ENCODE assay signal across 13 mouse cellular contexts in the genomic region with DNA sequence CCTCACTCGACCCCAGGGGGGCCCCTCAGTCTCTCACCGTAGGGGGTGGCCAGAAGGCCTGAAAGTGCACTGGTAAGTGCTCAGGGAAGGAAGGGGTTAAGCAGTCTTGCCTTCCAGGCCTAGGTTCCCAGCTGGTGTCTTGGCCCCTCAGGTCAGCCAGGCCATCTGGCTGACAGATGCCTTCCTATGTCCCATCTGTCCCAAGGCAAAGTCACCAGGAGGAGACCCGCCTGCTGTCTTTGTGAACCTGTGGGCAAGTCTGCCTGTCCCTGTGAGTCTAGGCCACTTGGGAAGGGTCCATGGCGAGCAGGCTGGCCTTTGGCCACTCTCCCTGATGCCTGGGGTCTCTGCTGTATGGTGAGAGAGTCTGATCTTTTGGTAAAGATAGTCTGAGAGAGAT. TPM values are rescaled to one million over a fixed set of nuclear protein-coding genes. Genes with fewer than 3 reads are reported as not detected.
DNase-seq lines count a peak whose midpoint lies in the region; ATAC-seq and TF ChIP-seq lines count a peak whose summit lies in the region.
"Had no signal": no experiment of that assay in that cellular context is flagged by ENCODE, and none has a peak within 500 bp of the region (broad histone marks: within the 10 kb centered on the region; RNA-seq: fewer than 3 reads in every experiment).

No protein-coding gene starts in this region.

- H3K4me2 ChIP-seq in heart, embryonic 12.5 days: no peak overlapping the region
- H3K4me2 ChIP-seq in embryonic facial prominence, embryonic 14.5 days (ENCODE audit: low read depth, low read length): no peak overlapping the region
- no peak overlapping the region for H3K4me2 ChIP-seq in neural tube, embryonic 11.5 days (ENCODE audit: low read depth)
- no peak overlapping the region for H3K4me2 ChIP-seq in liver, postnatal 0 days (ENCODE audit: low read depth, low read length)
- H3K4me2 ChIP-seq: heart, embryonic 11.5 days had no signal

- DNase-seq in heart, adult 9 months (ENCODE audit: low spot score in 2 of 2): no peak
- DNase-seq in cerebellum, adult 18-20 months: peak; percentile 90 to 92
- peak; percentile 53 for DNase-seq in embryonic facial prominence, embryonic 14.5 days (ENCODE audit: low spot score)
- peak; percentile 72 for DNase-seq in neural tube, embryonic 11.5 days (ENCODE audit: low spot score)
- DNase-seq in frontal cortex, postnatal 36 days (ENCODE audit: low spot score in 2 of 2): no peak
- DNase-seq in left cerebral cortex, postnatal 36 days (ENCODE audit: low spot score in 2 of 2): no peak
- no peak for DNase-seq in liver, postnatal 0 days
- DNase-seq: kidney, adult 8-10 months; lung, postnatal 10 days had no signal

- peaks cover 59% of the 10 kb centered on the region for H3K4me1 ChIP-seq in heart, embryonic 12.5 days (replicated peaks)
- peaks cover 8% of the 10 kb centered on the region for H3K4me1 ChIP-seq in embryonic facial prominence, embryonic 14.5 days (ENCODE audit: control insufficient read depth, insufficient read depth, low read length)
- H3K4me1 ChIP-seq in neural tube, embryonic 11.5 days (ENCODE audit: control insufficient read depth, insufficient read depth, low read length): peaks cover 21% of the 10 kb centered on the region
- peaks cover 22% of the 10 kb centered on the region for H3K4me1 ChIP-seq in liver, postnatal 0 days (ENCODE audit: insufficient read depth)

- TF ChIP-seq EP300 in liver, postnatal 0 days (IDR thresholded peaks at IDR 0.05; ENCODE audit: low read depth): no peak

- TF ChIP-seq CTCF in liver, postnatal 0 days (IDR thresholded peaks at IDR 0.05; ENCODE audit: low read depth): no peak

- H3K36me3 ChIP-seq in heart, embryonic 12.5 days: no peaks in the 10 kb centered on the region
- H3K36me3 ChIP-seq in embryonic facial prominence, embryonic 14.5 days (ENCODE audit: control insufficient read depth, insufficient read depth, low read length): no peaks in the 10 kb centered on the region
- H3K36me3 ChIP-seq in neural tube, embryonic 11.5 days (ENCODE audit: control insufficient read depth, insufficient read depth, low read length): no peaks in the 10 kb centered on the region
- no peaks in the 10 kb centered on the region for H3K36me3 ChIP-seq in liver, postnatal 0 days (replicated peaks; ENCODE audit: insufficient read depth, low read length)

- ATAC-seq in heart, embryonic 12.5 days (ENCODE audit: insufficient number of reproducible peaks, low FRiP score): no peak
- ATAC-seq in embryonic facial prominence, embryonic 14.5 days (ENCODE audit: low read depth): peak; percentile 17; the same call in 1 of the 2 replicates
- ATAC-seq in neural tube, embryonic 11.5 days (ENCODE audit: insufficient read depth, low FRiP score, low TSS enrichment): no peak
- no peak for ATAC-seq in liver, postnatal 0 days

- WGBS in heart, embryonic 12.5 days: 47% methylated on average over 4 of the region's 4 CpGs
- 39% methylated on average over 3 of the region's 4 CpGs for WGBS in embryonic facial prominence, embryonic 14.5 days
- 25% methylated on average over 4 of the region's 4 CpGs for WGBS in neural tube, embryonic 11.5 days
- 68% methylated on average over 4 of the region's 4 CpGs for WGBS in liver, postnatal 0 days (ENCODE audit: insufficient replicate concordance)

- H3K27ac ChIP-seq in heart, embryonic 12.5 days (ENCODE audit: poor library complexity, severe bottlenecking): no peak overlapping the region
- no peak overlapping the region for H3K27ac ChIP-seq in embryonic facial prominence, embryonic 14.5 days (replicated peaks; ENCODE audit: low read depth, low read length)
- H3K27ac ChIP-seq in neural tube, embryonic 11.5 days (ENCODE audit: low read depth, low read length): peak overlapping the region; percentile 68
- no peak overlapping the region for H3K27ac ChIP-seq in liver, postnatal 0 days (ENCODE audit: low read depth)

- intact Hi-C loops in left cerebral cortex, postnatal 36 days (cut with DNase I): no loop called here

- no peaks in the 10 kb centered on the region for H3K27me3 ChIP-seq in heart, embryonic 12.5 days (replicated peaks)
- H3K27me3 ChIP-seq in embryonic facial prominence, embryonic 14.5 days (replicated peaks; ENCODE audit: control insufficient read depth, insufficient read depth, low read length): no peaks in the 10 kb centered on the region
- no peaks in the 10 kb centered on the region for H3K27me3 ChIP-seq in neural tube, embryonic 11.5 days (ENCODE audit: control insufficient read depth, insufficient read depth, low read length)
- H3K27me3 ChIP-seq in liver, postnatal 0 days (ENCODE audit: insufficient read depth, low read length): no peaks in the 10 kb centered on the region

- H3K9ac ChIP-seq in heart, embryonic 12.5 days: 0 out of 2 replicates have a peak overlapping the region, but pooled peaks have one; percentile 18
- no peak overlapping the region for H3K9ac ChIP-seq in embryonic facial prominence, embryonic 14.5 days (ENCODE audit: low read depth, low read length)
- H3K9ac ChIP-seq in neural tube, embryonic 11.5 days (ENCODE audit: low read length): no peak overlapping the region; the same call in 1 of the 2 replicates
- no peak overlapping the region for H3K9ac ChIP-seq in liver, postnatal 0 days (replicated peaks)

- H3K4me3 ChIP-seq in heart, embryonic 12.5 days: no peak overlapping the region
- H3K4me3 ChIP-seq in embryonic facial prominence, embryonic 14.5 days (ENCODE audit: low read depth, low read length): no peak overlapping the region
- no peak overlapping the region for H3K4me3 ChIP-seq in neural tube, embryonic 11.5 days (ENCODE audit: low read depth, low read length)
- no peak overlapping the region for H3K4me3 ChIP-seq in liver, postnatal 0 days (ENCODE audit: low read depth, low read length)
- H3K4me3 ChIP-seq: erythroblast, embryonic 14.5 days had no signal

- no peaks in the 10 kb centered on the region for H3K9me3 ChIP-seq in heart, embryonic 12.5 days (replicated peaks)
- H3K9me3 ChIP-seq in embryonic facial prominence, embryonic 14.5 days (ENCODE audit: control insufficient read depth, low read length): no peaks in the 10 kb centered on the region
- no peaks in the 10 kb centered on the region for H3K9me3 ChIP-seq in neural tube, embryonic 11.5 days (ENCODE audit: control insufficient read depth, low read length)
- no peaks in the 10 kb centered on the region for H3K9me3 ChIP-seq in liver, postnatal 0 days (ENCODE audit: low read length)

RNA-seq across cellular contexts. Expression of gene Gm21969, which starts 12.5 kb away (rescaled TPM):
- polyA plus RNA-seq in heart, embryonic 12.5 days (2016; fragmentation: Nextera tagmentation; extraction: Ambion mirVana): not detected in 2 replicates
- polyA plus RNA-seq in embryonic facial prominence, embryonic 14.5 days (2014; fragmentation: Nextera tagmentation; extraction: Ambion mirVana): not detected in 2 replicates
- polyA plus RNA-seq in neural tube, embryonic 11.5 days (2014; fragmentation: Nextera tagmentation; extraction: Ambion mirVana): not detected in 2 replicates
- not detected for total RNA-seq in left cerebral cortex, postnatal 36 days (2021)
- 0.04 TPM in 1 of 2 replicates, not detected in the other for polyA plus RNA-seq in liver, postnatal 0 days (2015; fragmentation: Nextera tagmentation; extraction: Ambion mirVana)
- polyA plus RNA-seq: heart, embryonic 11.5 days; stomach, embryonic 16.5 days had no signal

RNA-seq across cellular contexts. Expression of gene Aldh4a1, which starts 32.2 kb away (rescaled TPM):
- 22.7 and 23.2 TPM in 2 replicates for polyA plus RNA-seq in heart, embryonic 12.5 days (2016; fragmentation: Nextera tagmentation; extraction: Ambion mirVana)
- polyA plus RNA-seq in embryonic facial prominence, embryonic 14.5 days (2014; fragmentation: Nextera tagmentation; extraction: Ambion mirVana): 21.1 and 23.9 TPM in 2 replicates
- polyA plus RNA-seq in neural tube, embryonic 11.5 days (2014; fragmentation: Nextera tagmentation; extraction: Ambion mirVana): 13.9 and 16.2 TPM in 2 replicates
- 10 to 100 TPM; 17.2 to 19.5 TPM for total RNA-seq in left cerebral cortex, postnatal 36 days (2021)
- polyA plus RNA-seq in liver, postnatal 0 days (2015; fragmentation: Nextera tagmentation; extraction: Ambion mirVana): 81.2 and 86.3 TPM in 2 replicates

Comparison
In these comparisons a context has a peak if more than half of its experiments do, and no peak if none do; other contexts are left out.
1. DNase-seq: peak in cerebellum, adult 18-20 months (2 of 2), embryonic facial prominence, embryonic 14.5 days (single experiment) and neural tube, embryonic 11.5 days (single experiment); none in heart, adult 9 months (0 of 2), frontal cortex, postnatal 36 days (0 of 2), left cerebral cortex, postnatal 36 days (0 of 2) and liver, postnatal 0 days (single experiment).